Mouse (Mus musculus): ENCODE results near the gene Fgf15.

GRCm38 (mm10) chr7:144933796-144934195, 37.5 kb downstream of the Fgf15 start:
- TF ChIP-seq CTCF (IDR thresholded peaks at IDR 0.05; ENCODE audit: extremely low read depth, insufficient read depth, insufficient read length, insufficient replicate concordance) (no peak), POLR2A (IDR thresholded peaks at IDR 0.05; ENCODE audit: low read depth, low read length) (no peak)
